ENCODE assay signal across 9 mouse cellular contexts in genomic region chrX:133657308-133658302, GRCm38 (mm10). TPM values are rescaled to one million over a fixed set of nuclear protein-coding genes. Genes with fewer than 3 reads are reported as not detected.
DNase-seq lines count a peak whose midpoint lies in the region; ATAC-seq and TF ChIP-seq lines count a peak whose summit lies in the region.
"Had no signal": no experiment of that assay in that cellular context is flagged by ENCODE, and none has a peak within 500 bp of the region (broad histone marks: within the 10 kb centered on the region; RNA-seq: fewer than 3 reads in every experiment).

No protein-coding gene starts in this region.

- no peak overlapping the region for H3K4me3 ChIP-seq in heart, embryonic 14.5 days (ENCODE audit: control insufficient read depth in 1 of 2, insufficient read depth in 1 of 2, low read depth in 1 of 2, low read length in 2 of 2)
- 0 out of 2 replicates have a peak overlapping the region, but pooled peaks have one; percentile 2 for H3K4me3 ChIP-seq in intestine, postnatal 0 days (ENCODE audit: low read depth, low read length)
- H3K4me3 ChIP-seq: liver, embryonic 15.5 days had no signal

- 14% methylated on average over 7 of the region's 9 CpGs for WGBS in heart, embryonic 14.5 days
- 25% methylated on average over 8 of the region's 9 CpGs for WGBS in intestine, postnatal 0 days

- no peak overlapping the region for H3K9ac ChIP-seq in heart, embryonic 14.5 days (ENCODE audit: low read length)
- H3K9ac ChIP-seq in intestine, postnatal 0 days (ENCODE audit: low read depth, low read length), result no peak overlapping the region
- H3K9ac ChIP-seq: liver, embryonic 15.5 days had no signal

- DNase-seq in heart, postnatal 4 days, result no peak
- DNase-seq in 3T3-L1 (ENCODE audit: low read depth, low spot score), result peak; percentile 77
- peak; percentile 52 for DNase-seq in adipocyte (ENCODE audit: low spot score)
- DNase-seq in c-Kit-positive CD71-positive TER-119-positive erythroid progenitor cells, embryonic 14.5 days (ENCODE audit: low spot score), result no peak
- DNase-seq in urinary bladder, postnatal 4 days (ENCODE audit: low spot score in 2 of 2), result no peak
- DNase-seq in adrenal gland, adult 2 months, result no peak

- H3K4me1 ChIP-seq in heart, embryonic 14.5 days (ENCODE audit: control insufficient read depth in 2 of 2, insufficient read depth in 2 of 2, low read length in 2 of 2), result no peaks in the 10 kb centered on the region
- H3K4me1 ChIP-seq in intestine, postnatal 0 days (replicated peaks; ENCODE audit: control insufficient read depth, insufficient read depth, low read length), result no peaks in the 10 kb centered on the region
- H3K4me1 ChIP-seq: liver, embryonic 15.5 days had no signal

- H3K27ac ChIP-seq in heart, embryonic 14.5 days (replicated peaks in 1 of 2; ENCODE audit: control insufficient read depth in 1 of 2, insufficient read depth in 1 of 2, low read depth in 2 of 2, low read length in 2 of 2), result no peak overlapping the region
- H3K27ac ChIP-seq in intestine, postnatal 0 days (ENCODE audit: low read depth, low read length), result no peak overlapping the region
- H3K27ac ChIP-seq: liver, embryonic 15.5 days had no signal

- peak overlapping the region; percentile 47 for H3K4me2 ChIP-seq in heart, embryonic 14.5 days (ENCODE audit: low read length)
- 0 out of 2 replicates have a peak overlapping the region, but pooled peaks have one; percentile 21 for H3K4me2 ChIP-seq in intestine, postnatal 0 days (replicated peaks; ENCODE audit: low read depth)
- H3K4me2 ChIP-seq: liver, embryonic 15.5 days had no signal

- TF ChIP-seq CTCF in intestine, postnatal 0 days (IDR thresholded peaks at IDR 0.05; ENCODE audit: low read depth), result peak; percentile 68

- ATAC-seq in heart, embryonic 14.5 days (ENCODE audit: insufficient number of reproducible peaks, insufficient read depth, low FRiP score, low read depth), result no peak
- ATAC-seq in intestine, postnatal 0 days, result no peak

- H3K36me3 ChIP-seq in heart, embryonic 14.5 days (ENCODE audit: control insufficient read depth, insufficient read depth, low read length), result no peaks in the 10 kb centered on the region
- H3K36me3 ChIP-seq in intestine, postnatal 0 days (ENCODE audit: control insufficient read depth, insufficient read depth), result no peaks in the 10 kb centered on the region
- H3K36me3 ChIP-seq: liver, embryonic 15.5 days had no signal

- no peaks in the 10 kb centered on the region for H3K27me3 ChIP-seq in heart, embryonic 14.5 days (ENCODE audit: control insufficient read depth, insufficient read depth, low read length)
- H3K27me3 ChIP-seq in intestine, postnatal 0 days (replicated peaks; ENCODE audit: control insufficient read depth, insufficient read depth, low read length), result no peaks in the 10 kb centered on the region
- H3K27me3 ChIP-seq: liver, embryonic 15.5 days had no signal

- no peaks in the 10 kb centered on the region for H3K9me3 ChIP-seq in heart, embryonic 14.5 days (ENCODE audit: control insufficient read depth, low read length)
- H3K9me3 ChIP-seq in intestine, postnatal 0 days (ENCODE audit: control insufficient read depth), result no peaks in the 10 kb centered on the region
- H3K9me3 ChIP-seq: liver, embryonic 15.5 days had no signal

RNA-seq across cellular contexts. Expression of gene Pcdh19, which starts 31.2 kb away (rescaled TPM):
- polyA plus RNA-seq in heart, embryonic 14.5 days (2014; fragmentation: Nextera tagmentation; extraction: Ambion mirVana), result 0.58 and 0.61 TPM in 2 replicates
- total RNA-seq in heart, postnatal 4 days (2021), result 10 to 100 TPM; 16.4 to 16.6 TPM
- polyA plus RNA-seq in intestine, postnatal 0 days (2015; fragmentation: Nextera tagmentation; extraction: Ambion mirVana), result 1.3 and 1.7 TPM in 2 replicates
- total RNA-seq in adrenal gland, adult 2 months (2021), result 1 to 10 TPM; 6.1 to 8.0 TPM
- 1.2 and 1.6 TPM in 2 replicates for polyA plus RNA-seq in adrenal gland, adult 2 months (2012; rRNA removed)

Comparison
In these comparisons a context has a peak if more than half of its experiments do, and no peak if none do; other contexts are left out.
1. DNase-seq: peak in 3T3-L1 (single experiment) and adipocyte (single experiment); none in heart, postnatal 4 days (single experiment), c-Kit-positive CD71-positive TER-119-positive erythroid progenitor cells, embryonic 14.5 days (single experiment), urinary bladder, postnatal 4 days (0 of 2) and adrenal gland, adult 2 months (single experiment).